Mouse (Mus musculus) heart, embryonic 13.5 days (tissue): ENCODE measurements around the gene Rhobtb1. TPM values are rescaled to one million over a fixed set of nuclear protein-coding genes. Genes with fewer than 3 reads are reported as not detected.

Source experiments
- ATAC-seq: fragments of 200-750 bp; cut with Nextera tagmentation; 2 replicates; pipeline ENCODE4 v1.8.0; 2017; ENCODE audit warnings: moderate TSS enrichment; ENCODE audit not compliant: insufficient number of reproducible peaks, low FRiP score, low TSS enrichment; ENCODE audit errors: extremely low read depth
- H3K27ac ChIP-seq: fragments of 300-500 bp; sonication (generic); replicated peaks from 2 replicates; pipeline ENCODE4 v1.5.1; 2015; ENCODE audit warnings: moderate library complexity, mild to moderate bottlenecking, inconsistent platforms
- H3K27me3 ChIP-seq: fragments of 300-500 bp; sonication (generic); replicated peaks from 2 replicates; pipeline ENCODE4 v1.6.1; 2015; ENCODE audit warnings: mild to moderate bottlenecking, inconsistent platforms
- H3K36me3 ChIP-seq: fragments of 300-500 bp; sonication (generic); 2 replicates; pipeline ENCODE4 v1.6.1; 2015; ENCODE audit warnings: mild to moderate bottlenecking, inconsistent platforms
- H3K4me1 ChIP-seq: fragments of 300-500 bp; sonication (generic); 2 replicates; pipeline ENCODE4 v1.6.1; 2015; ENCODE audit warnings: inconsistent platforms
- H3K4me2 ChIP-seq: fragments of 300-500 bp; sonication (generic); 2 replicates; pipeline ENCODE4 v1.6.1; 2015; ENCODE audit warnings: inconsistent platforms, mild to moderate bottlenecking, moderate library complexity
- H3K4me3 ChIP-seq: fragments of 300-500 bp; sonication (generic); 2 replicates; pipeline ENCODE4 v1.5.1; 2015; ENCODE audit warnings: moderate library complexity, mild to moderate bottlenecking, inconsistent platforms
- H3K9ac ChIP-seq: fragments of 300-500 bp; sonication (generic); 2 replicates; pipeline ENCODE4 v1.6.1; 2015; ENCODE audit warnings: inconsistent platforms, mild to moderate bottlenecking, moderate library complexity
- H3K9me3 ChIP-seq: fragments of 300-500 bp; sonication (generic); 2 replicates; pipeline ENCODE4 v1.6.1; 2016; ENCODE audit warnings: inconsistent platforms
- WGBS: fragments of 180-500 bp; shearing (Covaris S2); methylation state at CpG from one replicate; pipeline ENCODE4 v1.1.7; 2015; ENCODE audit warnings: mixed read lengths; 5-methylcytosine and 5-hydroxymethylcytosine counted together
- polyA plus RNA-seq: library from polyadenylated mRNA; unstranded; fragments of >200 nt; fragmentation: Nextera tagmentation; extraction: Ambion mirVana; gene quantifications from 2 replicates; pipeline ENCODE4 v1.2.1, GENCODE M21; 2015

Gene Rhobtb1
- polyA plus RNA-seq, 1 experiment from 2014 or later: 29.2 TPM

GRCm38 (mm10) chr10:69130613-69131012 is 20.6 kb upstream of the Rhobtb1 start:
- H3K4me3 ChIP-seq: no peak overlapping the region
- ATAC-seq: no peak
- 76% methylated on average over 5 of the region's 5 CpGs for WGBS
- no peak overlapping the region for H3K27ac ChIP-seq
- no peak overlapping the region for H3K9ac ChIP-seq
- no peaks in the 10 kb centered on the region for H3K4me1 ChIP-seq
- no peaks in the 10 kb centered on the region for H3K9me3 ChIP-seq
- no peaks in the 10 kb centered on the region for H3K36me3 ChIP-seq
- no peak overlapping the region for H3K4me2 ChIP-seq
- no peaks in the 10 kb centered on the region for H3K27me3 ChIP-seq

DNA sequence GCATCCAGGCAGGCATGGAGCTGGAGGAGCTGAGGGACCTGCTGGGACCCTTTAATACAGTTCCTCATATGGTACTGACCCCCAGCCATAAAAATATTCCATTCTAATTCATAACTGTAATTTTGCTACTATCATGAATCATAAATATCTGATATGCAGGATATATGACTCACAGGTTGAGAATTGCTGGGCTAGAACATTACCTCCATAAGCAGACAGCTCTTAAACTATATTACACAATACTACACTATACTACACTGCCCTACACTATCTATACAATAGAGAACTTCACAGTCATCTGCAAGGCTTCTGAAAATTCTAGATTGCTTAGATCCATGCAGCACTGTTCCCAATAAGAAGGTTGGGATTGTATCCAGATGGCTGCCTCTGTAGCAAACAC is 16.9 kb upstream of the Rhobtb1 start:
- no peak overlapping the region for H3K4me3 ChIP-seq
- no peak overlapping the region for H3K9ac ChIP-seq
- no peak overlapping the region for H3K4me2 ChIP-seq
- H3K4me1 ChIP-seq: 0 out of 2 replicates have a peak, but pooled peaks cover 6% of the 10 kb centered on the region
- no peaks in the 10 kb centered on the region for H3K9me3 ChIP-seq
- no peaks in the 10 kb centered on the region for H3K27me3 ChIP-seq
- no peak for ATAC-seq
- no peak overlapping the region for H3K27ac ChIP-seq
- no peaks in the 10 kb centered on the region for H3K36me3 ChIP-seq

- WGBS: 54% methylated on average over 9 of the region's 9 CpGs
- Histone ChIP-seq H3K4me3 (no peak overlapping the region), H3K36me3 (no peaks in the 10 kb centered on the region), H3K4me1 (0 out of 2 replicates have a peak, but pooled peaks cover 6% of the 10 kb centered on the region), H3K27me3 (no peaks in the 10 kb centered on the region), H3K27ac (0 out of 2 replicates have a peak overlapping the region, but pooled peaks have one; percentile 15), H3K9me3 (no peaks in the 10 kb centered on the region), H3K9ac (no peak overlapping the region), H3K4me2 (peak overlapping the region; percentile 8; the same call in 1 of the 2 replicates)
- ATAC-seq: no peak
Measured at GRCm38 (mm10) chr10:69136241-69136828, 14.9 kb upstream of the Rhobtb1 start.

- peaks cover 4% of the 10 kb centered on the region; the same call in 1 of the 2 replicates for H3K4me1 ChIP-seq
Measured at GRCm38 (mm10) chr10:69149252-69149651, 2.0 kb upstream of the Rhobtb1 start.

GRCm38 (mm10) chr10:69152971-69153370 is 1.7 kb downstream of the Rhobtb1 start:
- 76% methylated on average over 4 of the region's 4 CpGs for WGBS
- Histone ChIP-seq H3K9me3 (no peaks in the 10 kb centered on the region), H3K27me3 (no peaks in the 10 kb centered on the region), H3K9ac (no peak overlapping the region), H3K27ac (no peak overlapping the region), H3K4me2 (no peak overlapping the region), H3K4me3 (no peak overlapping the region), H3K4me1 (peaks cover 4% of the 10 kb centered on the region; the same call in 1 of the 2 replicates), H3K36me3 (no peaks in the 10 kb centered on the region)
- ATAC-seq: no peak

More at GRCm38 (mm10) chr10:69149252-69149651, 2.0 kb upstream of the Rhobtb1 start:
- no peak overlapping the region for H3K27ac ChIP-seq
- WGBS: 77% methylated on average over 7 of the region's 7 CpGs
- no peak for ATAC-seq
- peaks cover 3% of the 10 kb centered on the region; the same call in 1 of the 2 replicates for H3K9me3 ChIP-seq
- no peak overlapping the region for H3K4me2 ChIP-seq
- H3K4me3 ChIP-seq: no peak overlapping the region
- no peaks in the 10 kb centered on the region for H3K27me3 ChIP-seq
- no peaks in the 10 kb centered on the region for H3K36me3 ChIP-seq
- no peak overlapping the region for H3K9ac ChIP-seq

GRCm38 (mm10) chr10:69155428-69156175 is 4.4 kb downstream of the Rhobtb1 start:
- Histone ChIP-seq H3K4me3 (no peak overlapping the region), H3K4me2 (no peak overlapping the region), H3K9me3 (no peaks in the 10 kb centered on the region), H3K9ac (no peak overlapping the region), H3K4me1 (peaks cover 4% of the 10 kb centered on the region; the same call in 1 of the 2 replicates), H3K36me3 (no peaks in the 10 kb centered on the region), H3K27me3 (no peaks in the 10 kb centered on the region), H3K27ac (no peak overlapping the region)
- WGBS: 85% methylated on average over 10 of the region's 10 CpGs
- ATAC-seq: no peak

DNA sequence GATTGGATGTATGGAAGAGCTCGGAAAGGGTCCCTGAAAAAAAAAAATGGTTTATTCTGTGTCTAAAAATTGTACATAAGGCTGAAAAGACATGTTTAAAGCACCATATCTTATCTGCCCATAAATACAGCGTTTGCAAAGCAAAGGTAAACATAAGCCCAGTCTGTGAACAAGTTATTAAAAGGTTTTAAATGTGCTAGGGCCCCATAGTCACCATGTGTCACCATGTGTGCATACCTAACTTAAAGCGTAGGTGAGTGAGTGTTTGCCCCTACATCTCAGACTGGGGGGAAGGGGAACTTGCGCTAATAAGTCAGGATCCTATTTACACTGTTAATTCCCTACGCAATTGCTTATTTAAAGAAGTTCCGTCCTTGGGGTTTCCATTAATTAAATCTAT is 5.2 kb downstream of the Rhobtb1 start:
- Histone ChIP-seq H3K4me1 (no peaks in the 10 kb centered on the region), H3K36me3 (no peaks in the 10 kb centered on the region), H3K9ac (no peak overlapping the region), H3K4me3 (no peak overlapping the region), H3K4me2 (no peak overlapping the region), H3K27ac (no peak overlapping the region), H3K9me3 (no peaks in the 10 kb centered on the region), H3K27me3 (no peaks in the 10 kb centered on the region)
- 72% methylated on average over 6 of the region's 6 CpGs for WGBS
- no peak for ATAC-seq

GRCm38 (mm10) chr10:69157471-69157870 is 6.2 kb downstream of the Rhobtb1 start:
- WGBS: 56% methylated on average over 2 of the region's 2 CpGs
- ATAC-seq: no peak
- H3K4me2 ChIP-seq: no peak overlapping the region
- no peaks in the 10 kb centered on the region for H3K27me3 ChIP-seq
- H3K9ac ChIP-seq: no peak overlapping the region
- no peaks in the 10 kb centered on the region for H3K36me3 ChIP-seq
- H3K4me3 ChIP-seq: no peak overlapping the region
- no peaks in the 10 kb centered on the region for H3K4me1 ChIP-seq
- H3K9me3 ChIP-seq: no peaks in the 10 kb centered on the region
- no peak overlapping the region for H3K27ac ChIP-seq

DNA sequence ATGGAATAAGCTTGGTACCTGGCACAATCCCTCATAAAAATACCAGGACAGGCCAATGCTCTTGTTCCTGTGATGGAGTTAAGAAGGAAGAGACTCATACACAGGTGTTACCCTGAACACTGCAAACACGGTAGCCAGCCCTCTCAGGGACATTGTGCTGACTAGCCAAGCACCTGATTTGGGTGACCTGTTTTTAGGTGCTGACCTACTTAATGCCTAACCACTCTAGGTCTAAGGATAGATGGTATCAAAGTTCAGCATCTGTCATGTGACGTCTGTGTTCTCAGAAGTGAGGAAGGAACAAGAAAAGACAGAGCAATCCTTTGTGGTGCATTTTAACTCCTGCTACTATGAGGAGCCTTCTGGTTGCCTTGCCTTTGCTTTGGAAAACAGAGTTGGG is 9.6 kb downstream of the Rhobtb1 start:
- Histone ChIP-seq H3K9ac (no peak overlapping the region), H3K4me2 (no peak overlapping the region), H3K27me3 (no peaks in the 10 kb centered on the region), H3K9me3 (no peaks in the 10 kb centered on the region; the same call in 1 of the 2 replicates), H3K4me1 (no peaks in the 10 kb centered on the region), H3K4me3 (no peak overlapping the region), H3K27ac (no peak overlapping the region), H3K36me3 (no peaks in the 10 kb centered on the region)
- no peak for ATAC-seq
- 80% methylated on average over 2 of the region's 2 CpGs for WGBS

DNA sequence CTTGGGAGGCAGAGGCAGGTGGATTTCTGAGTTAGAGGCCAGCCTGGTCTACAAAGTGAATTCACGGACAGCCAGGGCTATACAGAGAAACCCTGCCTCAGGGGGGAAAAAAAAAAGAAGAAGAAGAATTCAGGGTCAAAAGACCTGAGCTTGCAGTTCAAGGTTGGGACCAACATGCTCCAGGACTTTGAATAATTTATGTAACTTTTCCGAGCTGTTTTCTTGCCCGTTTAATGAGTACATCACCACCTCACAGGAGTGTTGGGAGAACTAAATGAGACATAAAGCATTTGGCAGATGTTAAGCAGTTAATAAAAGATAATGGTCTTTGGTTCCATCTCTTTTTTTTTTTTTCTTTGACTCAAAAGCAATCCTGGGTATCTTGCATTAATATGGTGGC is 10.3 kb downstream of the Rhobtb1 start:
- 67% methylated on average over 3 of the region's 3 CpGs for WGBS
- H3K27me3 ChIP-seq: no peaks in the 10 kb centered on the region
- no peaks in the 10 kb centered on the region for H3K36me3 ChIP-seq
- no peak overlapping the region for H3K9ac ChIP-seq
- H3K4me2 ChIP-seq: no peak overlapping the region
- H3K27ac ChIP-seq: no peak overlapping the region
- H3K4me3 ChIP-seq: no peak overlapping the region
- no peaks in the 10 kb centered on the region; the same call in 1 of the 2 replicates for H3K9me3 ChIP-seq
- no peaks in the 10 kb centered on the region for H3K4me1 ChIP-seq
- no peak for ATAC-seq

- Histone ChIP-seq H3K36me3 (no peaks in the 10 kb centered on the region), H3K4me2 (no peak overlapping the region), H3K27ac (no peak overlapping the region), H3K9me3 (no peaks in the 10 kb centered on the region; the same call in 1 of the 2 replicates), H3K4me1 (no peaks in the 10 kb centered on the region), H3K9ac (no peak overlapping the region), H3K27me3 (no peaks in the 10 kb centered on the region), H3K4me3 (no peak overlapping the region)
- WGBS: 73% methylated on average over 5 of the region's 5 CpGs
- ATAC-seq: no peak
Measured at GRCm38 (mm10) chr10:69162577-69162976, 11.3 kb downstream of the Rhobtb1 start.
